Mouse (Mus musculus): Measurements from ENCODE around the gene Hs2st1.

- TF ChIP-seq POLR2A (IDR thresholded peaks at IDR 0.05; ENCODE audit: low read depth, low read length) (no peak), CTCF (conservative IDR thresholded peaks at IDR 0.05; ENCODE audit: insufficient read depth, insufficient read length, low read depth, low read length) (no peak)
Observed at GRCm38 (mm10) chr3:144589189-144589890, 19.4 kb upstream of the Hs2st1 start.

All from kidney, adult 2 months (tissue).